Mouse (Mus musculus): ENCODE measurements around the gene Nfix.
A peak's percentile ranks its signal among the peaks of the same experiment; 100 is the strongest.

Nfix gene

GRCm38 (mm10) chr8:84738266-84738665 lies 61.9 kb downstream of the Nfix start:
- no peak for DNase-seq

GRCm38 (mm10) chr8:84737608-84738007 lies 62.5 kb downstream of the Nfix start:
- peak; percentile 90 to 91 for DNase-seq

- DNase-seq, result no peak
These were observed 63.6 kb downstream of the Nfix start for GRCm38 (mm10) chr8:84736521-84736920.

GRCm38 (mm10) chr8:84735597-84735996 lies 64.5 kb downstream of the Nfix start:
- peak in 1 of 2 experiments; percentile 66 for DNase-seq

- DNase-seq, result peak in 1 of 2 experiments; percentile 55
These were observed 65.5 kb downstream of the Nfix start for GRCm38 (mm10) chr8:84734680-84735079.

- DNase-seq, result peak in 1 of 2 experiments; percentile 54
These were observed 66.2 kb downstream of the Nfix start for GRCm38 (mm10) chr8:84733959-84734358.

GRCm38 (mm10) chr8:84732996-84733395 lies 67.1 kb downstream of the Nfix start:
- DNase-seq, result no peak

- peak in 1 of 2 experiments; percentile 67 for DNase-seq
These were observed 67.6 kb downstream of the Nfix start for GRCm38 (mm10) chr8:84732545-84732944.

- peak; percentile 70 to 75 for DNase-seq
These were observed 68.6 kb downstream of the Nfix start for GRCm38 (mm10) chr8:84731371-84732177.

- DNase-seq, result peak; percentile 69 to 71
These were observed 69.4 kb downstream of the Nfix start for GRCm38 (mm10) chr8:84730541-84731370.

- peak; percentile 89 to 91 for DNase-seq
These were observed 70.2 kb downstream of the Nfix start for GRCm38 (mm10) chr8:84729921-84730362.

GRCm38 (mm10) chr8:84728474-84728873 lies 71.7 kb downstream of the Nfix start:
- peak; percentile 71 to 81 for DNase-seq

- DNase-seq, result peak in 1 of 2 experiments; percentile 56
These were observed 74.2 kb downstream of the Nfix start for GRCm38 (mm10) chr8:84725941-84726259.

GRCm38 (mm10) chr8:84725246-84725940 lies 74.8 kb downstream of the Nfix start:
- DNase-seq, result peak in 1 of 2 experiments; percentile 26

GRCm38 (mm10) chr8:84724683-84725082 lies 75.5 kb downstream of the Nfix start:
- DNase-seq, result no peak

GRCm38 (mm10) chr8:84723571-84723900 lies 76.6 kb downstream of the Nfix start:
- peak in 1 of 2 experiments; percentile 65 for DNase-seq

GRCm38 (mm10) chr8:84722850-84723570 lies 77.1 kb downstream of the Nfix start, which contains the start of gene G430095P16Rik:
TSS of gene G430095P16Rik (plus strand) at chr8:84723007.
- peak; percentile 75 to 85 for DNase-seq

- no peak for DNase-seq
These were observed 77.7 kb downstream of the Nfix start for GRCm38 (mm10) chr8:84722530-84722849.

- DNase-seq, result peak; percentile 65 to 71
These were observed 81.0 kb downstream of the Nfix start for GRCm38 (mm10) chr8:84718959-84719690.

- no peak for DNase-seq
These were observed 81.7 kb downstream of the Nfix start for GRCm38 (mm10) chr8:84718476-84718875.

GRCm38 (mm10) chr8:84716790-84717189 lies 83.4 kb downstream of the Nfix start:
- peak; percentile 55 to 59 for DNase-seq
